Mouse (Mus musculus): ENCODE data around the gene Cebpb. TPM values are rescaled to one million over a fixed set of nuclear protein-coding genes. Genes with fewer than 3 reads are reported as not detected.
A peak's percentile ranks its signal among the peaks of the same experiment; 100 is the strongest.

Cebpb gene
- total RNA-seq, 1 experiment from 2014 or later: 20.1 TPM

- no peak for ATAC-seq (replicated peaks in 1 of 2; ENCODE audit: insufficient read depth in 1 of 2, low FRiP score in 2 of 2, low TSS enrichment in 1 of 2, low read depth in 1 of 2, poor library complexity in 2 of 2, severe bottlenecking in 2 of 2)
These were observed 15.7 kb downstream of the Cebpb start for GRCm38 (mm10) chr2:167704409-167704808.

DNA sequence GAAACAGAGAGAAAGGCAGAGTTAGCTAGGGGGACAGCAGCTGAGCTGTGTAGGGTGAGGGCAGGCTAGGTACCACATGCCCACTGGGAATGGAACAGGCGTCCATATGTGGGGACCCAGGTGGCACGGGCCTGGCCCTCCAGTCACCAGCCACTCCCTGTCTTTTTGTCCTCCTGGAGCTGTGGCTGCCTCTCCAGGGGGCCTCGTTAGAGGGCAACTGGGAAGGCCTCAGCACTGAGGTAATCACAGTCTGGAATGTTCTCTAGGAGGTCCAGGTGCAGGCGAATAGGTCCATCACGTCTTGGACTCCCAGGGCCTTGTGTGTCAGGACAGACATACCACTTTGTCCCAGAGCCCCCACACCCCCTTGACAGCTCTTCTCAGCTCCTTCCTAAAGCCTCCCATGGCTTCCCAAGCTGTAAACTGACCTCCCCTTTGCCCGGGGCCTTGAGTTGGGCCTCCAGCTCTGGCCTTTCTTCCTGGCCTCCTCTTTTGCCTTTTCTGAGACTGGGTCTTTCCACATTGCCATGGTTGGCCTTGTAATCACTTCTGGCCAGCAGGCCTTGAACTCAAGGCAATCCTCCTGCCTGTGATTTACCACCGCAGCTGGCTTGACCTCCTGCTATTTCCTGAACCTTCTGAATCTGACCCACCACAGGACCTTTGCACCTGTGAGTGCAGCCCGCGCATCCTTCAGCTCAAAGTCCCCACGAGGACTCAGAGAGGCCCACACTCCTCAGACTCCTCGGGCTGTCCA is 17.6 kb downstream of the Cebpb start:
- no peak for ATAC-seq (replicated peaks in 1 of 2; ENCODE audit: insufficient read depth in 1 of 2, low FRiP score in 2 of 2, low TSS enrichment in 1 of 2, low read depth in 1 of 2, poor library complexity in 2 of 2, severe bottlenecking in 2 of 2)

- no peak for ATAC-seq (replicated peaks in 1 of 2; ENCODE audit: insufficient read depth in 1 of 2, low FRiP score in 2 of 2, low TSS enrichment in 1 of 2, low read depth in 1 of 2, poor library complexity in 2 of 2, severe bottlenecking in 2 of 2)
These were observed 19.7 kb downstream of the Cebpb start for GRCm38 (mm10) chr2:167708373-167708772.

- no peak for ATAC-seq (replicated peaks in 1 of 2; ENCODE audit: insufficient read depth in 1 of 2, low FRiP score in 2 of 2, low TSS enrichment in 1 of 2, low read depth in 1 of 2, poor library complexity in 2 of 2, severe bottlenecking in 2 of 2)
These were observed 21.3 kb downstream of the Cebpb start for GRCm38 (mm10) chr2:167709969-167710368.

DNA sequence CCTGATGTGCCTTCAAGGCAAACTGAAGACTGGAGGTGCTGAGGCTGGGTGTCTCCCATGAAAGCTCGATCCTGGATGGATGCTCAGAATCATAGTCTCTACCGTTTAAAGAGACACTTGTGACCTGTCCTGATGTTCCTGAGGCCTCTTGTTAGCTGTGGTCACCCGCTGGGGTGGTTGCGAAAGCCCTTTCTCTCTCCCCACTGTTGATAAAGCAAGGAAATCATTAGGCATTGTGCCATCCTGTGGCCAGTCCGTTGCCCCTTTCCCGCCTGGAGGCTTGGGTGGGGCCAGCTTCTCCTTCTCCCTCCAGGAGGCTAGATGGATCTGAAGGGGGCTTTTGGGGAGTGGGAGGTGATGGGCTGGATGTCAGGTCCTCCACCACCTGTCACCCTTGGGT is 21.9 kb downstream of the Cebpb start:
- ATAC-seq (replicated peaks in 1 of 2; ENCODE audit: insufficient read depth in 1 of 2, low FRiP score in 2 of 2, low TSS enrichment in 1 of 2, low read depth in 1 of 2, poor library complexity in 2 of 2, severe bottlenecking in 2 of 2): peak; percentile 14 to 36; a peak in 1 of 4 replicates

GRCm38 (mm10) chr2:167712872-167713821 is 24.4 kb downstream of the Cebpb start:
- ATAC-seq (replicated peaks in 1 of 2; ENCODE audit: insufficient read depth in 1 of 2, low FRiP score in 2 of 2, low TSS enrichment in 1 of 2, low read depth in 1 of 2, poor library complexity in 2 of 2, severe bottlenecking in 2 of 2): no peak; a peak in 1 of 4 replicates

DNA sequence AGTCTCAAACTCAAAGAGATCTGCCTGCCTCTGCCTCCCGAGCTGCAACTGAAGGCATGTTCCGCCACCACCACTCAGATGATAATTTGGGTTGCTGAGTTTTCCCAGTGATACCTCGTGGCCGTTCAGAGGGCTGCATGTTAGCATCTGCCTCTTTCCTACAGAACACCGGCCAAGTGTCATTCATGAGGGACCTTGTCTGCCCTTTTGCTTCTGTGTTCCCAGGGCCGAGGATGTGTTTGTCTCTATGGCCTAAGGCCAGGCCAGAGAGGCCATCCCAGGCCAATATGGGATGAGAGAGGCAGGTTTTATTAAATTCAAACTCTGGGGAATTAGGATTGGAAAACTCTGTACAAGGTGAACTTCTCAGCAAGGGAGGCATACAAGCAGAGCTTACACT is 25.6 kb downstream of the Cebpb start:
- ATAC-seq (replicated peaks in 1 of 2; ENCODE audit: insufficient read depth in 1 of 2, low FRiP score in 2 of 2, low TSS enrichment in 1 of 2, low read depth in 1 of 2, poor library complexity in 2 of 2, severe bottlenecking in 2 of 2): no peak

- ATAC-seq (replicated peaks in 1 of 2; ENCODE audit: insufficient read depth in 1 of 2, low FRiP score in 2 of 2, low TSS enrichment in 1 of 2, low read depth in 1 of 2, poor library complexity in 2 of 2, severe bottlenecking in 2 of 2): no peak
These were observed 26.3 kb downstream of the Cebpb start for GRCm38 (mm10) chr2:167715008-167715407.

DNA sequence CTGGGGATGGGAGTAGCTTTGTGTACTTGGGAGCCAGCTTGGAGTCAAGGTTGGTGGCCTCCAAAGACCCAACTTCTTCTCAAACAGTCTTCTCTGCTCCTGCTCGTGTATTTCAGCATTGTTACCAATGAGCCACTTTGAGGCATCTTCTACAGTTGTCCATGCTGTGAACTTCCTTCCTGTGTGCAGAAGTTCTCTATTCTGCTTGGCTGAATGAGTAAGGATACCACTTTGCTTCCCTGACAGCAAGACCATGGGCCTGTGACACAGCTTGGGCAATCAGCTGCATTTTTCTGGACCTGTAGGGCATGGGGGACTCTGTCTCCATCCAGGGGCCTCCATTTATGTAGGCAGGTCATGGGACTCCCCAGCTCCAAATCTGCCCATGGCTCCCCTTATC is 28.5 kb downstream of the Cebpb start:
- ATAC-seq (replicated peaks in 1 of 2; ENCODE audit: insufficient read depth in 1 of 2, low FRiP score in 2 of 2, low TSS enrichment in 1 of 2, low read depth in 1 of 2, poor library complexity in 2 of 2, severe bottlenecking in 2 of 2): no peak

- no peak for ATAC-seq (replicated peaks in 1 of 2; ENCODE audit: insufficient read depth in 1 of 2, low FRiP score in 2 of 2, low TSS enrichment in 1 of 2, low read depth in 1 of 2, poor library complexity in 2 of 2, severe bottlenecking in 2 of 2)
These were observed 30.8 kb downstream of the Cebpb start for GRCm38 (mm10) chr2:167719520-167719919.

GRCm38 (mm10) chr2:167721159-167721882 is 32.6 kb downstream of the Cebpb start:
- no peak for ATAC-seq (replicated peaks in 1 of 2; ENCODE audit: insufficient read depth in 1 of 2, low FRiP score in 2 of 2, low TSS enrichment in 1 of 2, low read depth in 1 of 2, poor library complexity in 2 of 2, severe bottlenecking in 2 of 2)

- no peak for ATAC-seq (replicated peaks in 1 of 2; ENCODE audit: insufficient read depth in 1 of 2, low FRiP score in 2 of 2, low TSS enrichment in 1 of 2, low read depth in 1 of 2, poor library complexity in 2 of 2, severe bottlenecking in 2 of 2)
These were observed 33.8 kb downstream of the Cebpb start for GRCm38 (mm10) chr2:167722538-167722937.

GRCm38 (mm10) chr2:167723589-167724206 is 35.0 kb downstream of the Cebpb start:
- ATAC-seq (replicated peaks in 1 of 2; ENCODE audit: insufficient read depth in 1 of 2, low FRiP score in 2 of 2, low TSS enrichment in 1 of 2, low read depth in 1 of 2, poor library complexity in 2 of 2, severe bottlenecking in 2 of 2): peak; percentile 78 to 86

- ATAC-seq (replicated peaks in 1 of 2; ENCODE audit: insufficient read depth in 1 of 2, low FRiP score in 2 of 2, low TSS enrichment in 1 of 2, low read depth in 1 of 2, poor library complexity in 2 of 2, severe bottlenecking in 2 of 2): no peak
These were observed 37.2 kb downstream of the Cebpb start for GRCm38 (mm10) chr2:167725879-167726278.

GRCm38 (mm10) chr2:167727161-167727560 is 38.4 kb downstream of the Cebpb start:
- peak; percentile 57 to 59; a peak in 3 of 4 replicates for ATAC-seq (replicated peaks in 1 of 2; ENCODE audit: insufficient read depth in 1 of 2, low FRiP score in 2 of 2, low TSS enrichment in 1 of 2, low read depth in 1 of 2, poor library complexity in 2 of 2, severe bottlenecking in 2 of 2)

DNA sequence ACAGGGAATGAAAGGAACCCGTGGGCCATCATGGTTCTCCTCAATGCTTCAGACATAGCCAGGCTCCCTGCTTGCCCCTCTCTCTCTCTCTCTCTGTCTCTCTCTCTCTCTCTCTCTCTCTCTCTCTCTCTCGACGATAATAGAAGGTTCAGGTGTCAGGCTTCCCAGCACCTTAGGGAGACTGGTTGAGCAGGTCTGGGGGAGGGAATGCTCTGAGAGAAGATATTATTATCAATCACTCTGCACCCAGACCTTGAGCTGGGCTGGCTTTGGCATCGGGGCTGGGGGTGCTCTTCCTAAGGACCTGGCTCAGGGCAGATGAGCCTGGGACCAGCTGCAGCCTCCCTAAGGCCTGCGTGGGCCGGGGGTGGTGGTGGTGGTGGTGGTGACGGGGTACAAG is 41.3 kb downstream of the Cebpb start:
- ATAC-seq (replicated peaks in 1 of 2; ENCODE audit: insufficient read depth in 1 of 2, low FRiP score in 2 of 2, low TSS enrichment in 1 of 2, low read depth in 1 of 2, poor library complexity in 2 of 2, severe bottlenecking in 2 of 2): no peak

- no peak for ATAC-seq (replicated peaks in 1 of 2; ENCODE audit: insufficient read depth in 1 of 2, low FRiP score in 2 of 2, low TSS enrichment in 1 of 2, low read depth in 1 of 2, poor library complexity in 2 of 2, severe bottlenecking in 2 of 2)
These were observed 42.4 kb downstream of the Cebpb start for GRCm38 (mm10) chr2:167731149-167731548.

Data from hematopoietic stem cell, adult 5-6 weeks (primary cell).